Mouse (Mus musculus): ENCODE data around the gene Vsx2. TPM values are rescaled to one million over a fixed set of nuclear protein-coding genes. Genes with fewer than 3 reads are reported as not detected.

Gene Vsx2
- total and polyA plus RNA-seq, 3 experiments = not detected

- no peak overlapping the region for H3K4me3 ChIP-seq (replicated peaks in 1 of 3; ENCODE audit: low read depth in 2 of 3, low read length in 2 of 3, poor library complexity in 1 of 3)
- H3K79me2 ChIP-seq (replicated peaks; ENCODE audit: control insufficient read depth, extremely low read depth, insufficient read depth, poor library complexity, severe bottlenecking) = no peaks in the 10 kb centered on the region
- peak overlapping the region; percentile 3; the same call in 1 of the 2 replicates for H3K27ac ChIP-seq (ENCODE audit: insufficient read depth, low read depth)
- H3K27me3 ChIP-seq (replicated peaks) = no peaks in the 10 kb centered on the region
- no peak overlapping the region for H3K9ac ChIP-seq (ENCODE audit: insufficient read depth, low read depth)
- H3K4me2 ChIP-seq (ENCODE audit: insufficient read depth, low read depth, poor library complexity, severe bottlenecking) = no peak overlapping the region
- H3K4me1 ChIP-seq (ENCODE audit: control insufficient read depth in 1 of 2, insufficient read depth in 2 of 2) = peaks cover 14 to 53% of the 10 kb centered on the region in 2 experiments
- no peaks in the 10 kb centered on the region for H3K9me3 ChIP-seq (replicated peaks; ENCODE audit: low read length)
- peaks cover 13 to 61% of the 10 kb centered on the region in 2 experiments for H3K36me3 ChIP-seq (replicated peaks in 1 of 2; ENCODE audit: control insufficient read depth in 1 of 2, insufficient read depth in 1 of 2, low read length in 1 of 2)
- in situ Hi-C loops (cut with MboI; ENCODE audit: low pct_ligation_motif_present, low pct_unique_long_range_greater_than_20kb, low sequenced_read_pairs) (no loop called here), dilution Hi-C loops (cut with MboI; ENCODE audit: extremely low pct_ligation_motif_present, extremely low pct_unique_long_range_greater_than_20kb, low sequenced_read_pairs) (no loop called here)
- DNase-seq (ENCODE audit: extremely low read depth) = peak; percentile 49
- TF ChIP-seq BHLHE40 (IDR thresholded peaks at IDR 0.05; ENCODE audit: low read depth, low read length) = peak; percentile 81
- TF ChIP-seq ETS1 (conservative IDR thresholded peaks at IDR 0.05; ENCODE audit: low read depth, low read length) = peak; percentile 4; the same call in 1 of the 2 replicates
- no peak for TF ChIP-seq CHD2 (IDR thresholded peaks at IDR 0.05; ENCODE audit: low read length)
Measured at GRCm38 (mm10) chr12:84612518-84612917, 43.0 kb downstream of the Vsx2 start.

GRCm38 (mm10) chr12:84614001-84614400 is 44.4 kb downstream of the Vsx2 start:
- Histone ChIP-seq H3K36me3 (replicated peaks in 1 of 2; ENCODE audit: control insufficient read depth in 1 of 2, insufficient read depth in 1 of 2, low read length in 1 of 2) (peaks cover 7 to 48% of the 10 kb centered on the region in 2 experiments), H3K27ac (ENCODE audit: insufficient read depth, low read depth) (no peak overlapping the region), H3K4me2 (ENCODE audit: insufficient read depth, low read depth, poor library complexity, severe bottlenecking) (no peak overlapping the region), H3K79me2 (replicated peaks; ENCODE audit: control insufficient read depth, extremely low read depth, insufficient read depth, poor library complexity, severe bottlenecking) (no peaks in the 10 kb centered on the region), H3K9ac (ENCODE audit: insufficient read depth, low read depth) (no peak overlapping the region), H3K4me3 (replicated peaks in 1 of 3; ENCODE audit: low read depth in 2 of 3, low read length in 2 of 3, poor library complexity in 1 of 3) (no peak overlapping the region), H3K27me3 (replicated peaks) (no peaks in the 10 kb centered on the region), H3K4me1 (ENCODE audit: control insufficient read depth in 1 of 2, insufficient read depth in 2 of 2) (peaks cover 14 to 53% of the 10 kb centered on the region in 2 experiments), H3K9me3 (replicated peaks; ENCODE audit: low read length) (no peaks in the 10 kb centered on the region)
- no peak for TF ChIP-seq SMC3 (IDR thresholded peaks at IDR 0.05; ENCODE audit: low read depth, low read length)
- TF ChIP-seq TBP (conservative IDR thresholded peaks at IDR 0.05; ENCODE audit: low read depth, low read length) = no peak
- no peak for TF ChIP-seq ZKSCAN1 (IDR thresholded peaks at IDR 0.05; ENCODE audit: borderline replicate concordance, low read depth, low read length)
- no peak for TF ChIP-seq ZMIZ1 (IDR thresholded peaks at IDR 0.05; ENCODE audit: low read depth, low read length)
- no peak for TF ChIP-seq E2F4 (IDR thresholded peaks at IDR 0.05; ENCODE audit: insufficient replicate concordance, low read depth, low read length)
- TF ChIP-seq USF1 (IDR thresholded peaks at IDR 0.05; ENCODE audit: low read depth, low read length) = no peak
- TF ChIP-seq SIN3A (IDR thresholded peaks at IDR 0.05; ENCODE audit: low read length) = no peak
- no peak for TF ChIP-seq ELF1 (IDR thresholded peaks at IDR 0.05; ENCODE audit: low read depth, low read length)
- no peak for TF ChIP-seq EP300 (IDR thresholded peaks at IDR 0.05; ENCODE audit: low read length)
- TF ChIP-seq JUND (conservative IDR thresholded peaks at IDR 0.05; ENCODE audit: low read depth, low read length) = no peak
- TF ChIP-seq TCF12 (IDR thresholded peaks at IDR 0.05; ENCODE audit: low read depth, low read length) = no peak
- dilution Hi-C loops (cut with MboI; ENCODE audit: extremely low pct_ligation_motif_present, extremely low pct_unique_long_range_greater_than_20kb, low sequenced_read_pairs) (no loop called here), in situ Hi-C loops (cut with MboI; ENCODE audit: low pct_ligation_motif_present, low pct_unique_long_range_greater_than_20kb, low sequenced_read_pairs) (no loop called here)
- DNase-seq (ENCODE audit: extremely low read depth) = no peak

- no peak overlapping the region for H3K9ac ChIP-seq (ENCODE audit: insufficient read depth, low read depth)
- H3K27ac ChIP-seq (ENCODE audit: insufficient read depth, low read depth) = no peak overlapping the region
- H3K36me3 ChIP-seq (replicated peaks in 1 of 2; ENCODE audit: control insufficient read depth in 1 of 2, insufficient read depth in 1 of 2, low read length in 1 of 2) = peaks cover 5 to 44% of the 10 kb centered on the region in 2 experiments
- no peak overlapping the region for H3K4me3 ChIP-seq (replicated peaks in 1 of 3; ENCODE audit: low read depth in 2 of 3, low read length in 2 of 3, poor library complexity in 1 of 3)
- peaks cover 14 to 53% of the 10 kb centered on the region in 2 experiments for H3K4me1 ChIP-seq (ENCODE audit: control insufficient read depth in 1 of 2, insufficient read depth in 2 of 2)
- H3K4me2 ChIP-seq (ENCODE audit: insufficient read depth, low read depth, poor library complexity, severe bottlenecking) = no peak overlapping the region
- TF ChIP-seq NRF1 (IDR thresholded peaks at IDR 0.05; ENCODE audit: low read depth, low read length) (no peak), UBTF (IDR thresholded peaks at IDR 0.05; ENCODE audit: low read depth, low read length) (no peak), ZKSCAN1 (IDR thresholded peaks at IDR 0.05; ENCODE audit: borderline replicate concordance, low read depth, low read length) (no peak), POLR2A (IDR thresholded peaks at IDR 0.05; ENCODE audit: low read depth, low read length) (no peak), USF1 (IDR thresholded peaks at IDR 0.05; ENCODE audit: low read depth, low read length) (no peak), USF2 (conservative IDR thresholded peaks at IDR 0.05; ENCODE audit: low read depth, low read length) (no peak), GABPA (IDR thresholded peaks at IDR 0.05; ENCODE audit: insufficient replicate concordance, low read depth, low read length) (no peak), BHLHE40 (IDR thresholded peaks at IDR 0.05; ENCODE audit: low read depth, low read length) (no peak)
- H3K9me3 ChIP-seq (replicated peaks; ENCODE audit: low read length) = no peaks in the 10 kb centered on the region
- in situ Hi-C loops (cut with MboI; ENCODE audit: low pct_ligation_motif_present, low pct_unique_long_range_greater_than_20kb, low sequenced_read_pairs) (no loop called here), dilution Hi-C loops (cut with MboI; ENCODE audit: extremely low pct_ligation_motif_present, extremely low pct_unique_long_range_greater_than_20kb, low sequenced_read_pairs) (no loop called here)
- no peaks in the 10 kb centered on the region for H3K79me2 ChIP-seq (replicated peaks; ENCODE audit: control insufficient read depth, extremely low read depth, insufficient read depth, poor library complexity, severe bottlenecking)
- no peak for DNase-seq (ENCODE audit: extremely low read depth)
- no peaks in the 10 kb centered on the region for H3K27me3 ChIP-seq (replicated peaks)
Measured at GRCm38 (mm10) chr12:84614524-84614923, 45.0 kb downstream of the Vsx2 start.
